Mouse (Mus musculus): ENCODE data around the gene Slc22a12.

DNA sequence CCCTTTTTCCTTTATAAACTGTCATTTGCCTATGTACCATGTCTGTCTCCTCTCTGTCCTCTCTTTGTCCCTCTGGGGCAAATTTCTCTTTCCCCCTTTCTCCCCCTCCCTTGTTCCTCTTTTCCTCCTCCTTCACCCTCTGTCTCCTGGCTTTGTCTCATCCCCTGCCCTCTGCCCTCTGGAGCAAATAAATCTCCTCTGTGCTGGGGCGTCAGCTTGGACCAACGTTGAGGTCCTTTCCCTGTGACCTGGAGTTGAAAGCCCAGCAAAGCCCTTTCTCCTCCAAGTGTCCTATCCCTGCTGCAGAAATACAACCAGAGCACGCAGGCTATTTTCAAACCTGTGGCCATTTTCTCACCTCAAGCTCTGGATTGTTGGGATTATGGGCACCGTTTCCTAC, 16.7 kb upstream of the Slc22a12 start:
- no peak for TF ChIP-seq EP300 (IDR thresholded peaks at IDR 0.05)
- TF ChIP-seq CTCF (IDR thresholded peaks at IDR 0.05), result no peak

Data from lung, postnatal 0 days (tissue).